Mouse (Mus musculus) erythroblast, embryonic 14.5 days (primary cell): Measurements from ENCODE around the gene Btnl10.

Experiments used
- GATA1 ChIP-seq: IDR thresholded peaks from 2 replicates; pipeline ENCODE4 v1.6.1; 2012; ENCODE audit warnings: low read length, inconsistent platforms, mixed read lengths
- TAL1 ChIP-seq: IDR thresholded peaks from 3 replicates; pipeline ENCODE4 v1.6.1; 2012; ENCODE audit warnings: low read length, inconsistent platforms, mixed read lengths

- TF ChIP-seq GATA1 = no peak
- TF ChIP-seq TAL1 = no peak
Observed at GRCm38 (mm10) chr11:58922420-58922819, 4.7 kb downstream of the Btnl10 start.
